Mouse (Mus musculus) hindbrain, embryonic 16.5 days (tissue): ENCODE data around the gene Tvp23a. TPM values are rescaled to one million over a fixed set of nuclear protein-coding genes. Genes with fewer than 3 reads are reported as not detected.
A peak's percentile ranks its signal among the peaks of the same experiment; 100 is the strongest.

ENCODE experiments used
- ATAC-seq: fragments of 200-750 bp; cut with Nextera tagmentation; 2 replicates; pipeline ENCODE4 v1.8.0; 2017; ENCODE audit warnings: moderate TSS enrichment, moderate library complexity
- H3K27ac ChIP-seq: fragments of 300-500 bp; sonication (generic); 2 replicates; pipeline ENCODE4 v1.5.1; 2014; ENCODE audit warnings: low read depth, mild to moderate bottlenecking, control low read depth, low read length, moderate library complexity
- H3K27me3 ChIP-seq: fragments of 300-500 bp; sonication (generic); replicated peaks from 2 replicates; pipeline ENCODE4 v1.6.1; 2014; ENCODE audit warnings: low read length; ENCODE audit not compliant: control insufficient read depth, insufficient read depth
- H3K36me3 ChIP-seq: fragments of 300-500 bp; sonication (generic); 2 replicates; pipeline ENCODE4 v1.6.1; 2014; ENCODE audit warnings: mild to moderate bottlenecking, low read length, moderate library complexity, mixed read lengths; ENCODE audit not compliant: control insufficient read depth, insufficient read depth
- H3K4me1 ChIP-seq: fragments of 300-500 bp; sonication (generic); 2 replicates; pipeline ENCODE4 v1.6.1; 2014; ENCODE audit warnings: low read depth, low read length; ENCODE audit not compliant: control insufficient read depth, insufficient read depth
- H3K4me2 ChIP-seq: fragments of 300-500 bp; sonication (generic); 2 replicates; pipeline ENCODE4 v1.6.1; 2014; ENCODE audit warnings: mild to moderate bottlenecking, low read length, control low read depth, moderate library complexity
- H3K4me3 ChIP-seq: fragments of 300-500 bp; sonication (generic); 2 replicates; pipeline ENCODE4 v1.5.1; 2014; ENCODE audit warnings: mild to moderate bottlenecking, low read length, control low read depth, moderate library complexity
- H3K9ac ChIP-seq: fragments of 300-500 bp; sonication (generic); 2 replicates; pipeline ENCODE4 v1.6.1; 2014; ENCODE audit warnings: low read depth, mild to moderate bottlenecking, control low read depth, low read length, moderate library complexity
- H3K9me3 ChIP-seq: fragments of 300-500 bp; sonication (generic); 2 replicates; pipeline ENCODE4 v1.6.1; 2014; ENCODE audit warnings: mild to moderate bottlenecking, low read length, moderate library complexity; ENCODE audit not compliant: control insufficient read depth
- WGBS: fragments of 180-500 bp; shearing (Covaris S2); extraction: QIAGEN DNeasy Blood & Tissue Kit; methylation state at CpG from one replicate; pipeline ENCODE4 v1.1.7; 2014; 5-methylcytosine and 5-hydroxymethylcytosine counted together
- polyA plus RNA-seq: library from polyadenylated mRNA; unstranded; fragments of >200 nt; fragmentation: Nextera tagmentation; extraction: Ambion mirVana; gene quantifications from 2 replicates; pipeline ENCODE4 v1.2.1, GENCODE M21; 2015

The Tvp23a gene
- polyA plus RNA-seq, 1 experiment from 2014 or later = 48.9 TPM

DNA sequence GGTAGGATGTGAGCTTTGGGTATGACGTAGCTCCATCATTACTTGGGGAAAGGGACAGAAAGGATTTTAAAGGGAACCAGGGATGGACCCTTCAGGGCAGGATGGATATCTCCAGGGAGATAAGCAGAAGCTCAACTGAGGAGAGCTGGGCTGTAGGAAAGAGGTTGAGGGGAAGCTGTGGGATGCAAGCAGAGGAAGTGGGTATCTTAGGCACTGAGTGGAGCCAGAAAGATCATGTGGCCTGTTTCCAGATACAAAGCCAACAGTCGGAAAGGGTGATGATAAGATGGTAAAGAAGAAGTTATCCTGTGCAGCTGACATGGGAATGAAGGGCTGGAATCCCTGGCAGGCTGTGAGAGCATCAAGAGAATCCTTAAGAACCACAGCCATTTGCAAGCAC is 14.0 kb upstream of the Tvp23a start:
- ATAC-seq = no peak
- Histone ChIP-seq H3K4me3 (no peak overlapping the region), H3K36me3 (no peaks in the 10 kb centered on the region), H3K4me2 (no peak overlapping the region), H3K27me3 (no peaks in the 10 kb centered on the region), H3K9me3 (no peaks in the 10 kb centered on the region), H3K9ac (no peak overlapping the region), H3K4me1 (no peaks in the 10 kb centered on the region), H3K27ac (no peak overlapping the region)
- 90% methylated on average over 2 of the region's 2 CpGs for WGBS

DNA sequence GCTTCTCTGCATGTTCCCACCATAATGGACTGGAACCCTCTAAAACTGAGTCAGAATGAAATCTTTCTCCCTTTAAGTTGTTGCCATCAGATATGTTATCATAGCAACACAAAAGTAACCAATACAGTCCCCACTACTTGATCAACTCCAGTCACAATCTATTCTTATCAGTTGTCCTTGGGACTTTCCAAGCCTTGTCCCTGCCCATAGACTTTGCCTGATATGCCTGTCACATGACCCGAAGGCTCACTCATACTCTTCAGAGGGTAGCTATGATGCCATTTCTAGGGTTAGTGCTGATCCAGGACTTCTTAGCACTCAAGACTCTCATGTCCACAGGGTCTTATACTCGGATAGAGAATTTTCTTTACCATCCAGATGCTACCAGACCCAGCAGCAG is 13.0 kb upstream of the Tvp23a start:
- Histone ChIP-seq H3K27me3 (no peaks in the 10 kb centered on the region), H3K9ac (no peak overlapping the region), H3K4me2 (no peak overlapping the region), H3K27ac (no peak overlapping the region), H3K36me3 (no peaks in the 10 kb centered on the region), H3K4me1 (no peaks in the 10 kb centered on the region), H3K9me3 (no peaks in the 10 kb centered on the region), H3K4me3 (no peak overlapping the region)
- 82% methylated on average over 2 of the region's 2 CpGs for WGBS
- no peak for ATAC-seq

DNA sequence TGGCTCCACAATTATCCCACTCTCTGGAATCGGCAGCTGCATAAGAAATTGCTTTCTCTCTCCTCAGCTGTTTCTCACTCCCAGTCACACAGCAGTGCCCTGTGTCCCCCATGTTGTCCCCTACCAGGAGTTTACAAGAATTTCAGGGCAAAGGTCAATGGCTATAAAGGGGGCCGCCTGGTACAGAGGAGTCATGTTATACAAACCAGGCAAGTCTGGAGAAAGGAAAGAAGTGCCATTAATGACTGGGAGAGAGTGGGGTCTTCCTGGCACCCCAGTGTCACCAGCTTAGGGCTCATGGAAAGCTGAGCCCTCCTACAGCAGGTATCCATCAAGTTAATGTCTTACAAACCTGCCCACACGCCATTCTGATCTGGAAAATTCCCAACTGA is 7.4 kb upstream of the Tvp23a start:
- 39% methylated on average over 3 of the region's 3 CpGs for WGBS
- H3K4me2 ChIP-seq = no peak overlapping the region
- H3K9ac ChIP-seq = no peak overlapping the region
- no peak overlapping the region for H3K27ac ChIP-seq
- H3K27me3 ChIP-seq = no peaks in the 10 kb centered on the region
- H3K9me3 ChIP-seq = no peaks in the 10 kb centered on the region
- no peak for ATAC-seq
- no peaks in the 10 kb centered on the region for H3K4me1 ChIP-seq
- H3K36me3 ChIP-seq = no peaks in the 10 kb centered on the region
- no peak overlapping the region for H3K4me3 ChIP-seq

DNA sequence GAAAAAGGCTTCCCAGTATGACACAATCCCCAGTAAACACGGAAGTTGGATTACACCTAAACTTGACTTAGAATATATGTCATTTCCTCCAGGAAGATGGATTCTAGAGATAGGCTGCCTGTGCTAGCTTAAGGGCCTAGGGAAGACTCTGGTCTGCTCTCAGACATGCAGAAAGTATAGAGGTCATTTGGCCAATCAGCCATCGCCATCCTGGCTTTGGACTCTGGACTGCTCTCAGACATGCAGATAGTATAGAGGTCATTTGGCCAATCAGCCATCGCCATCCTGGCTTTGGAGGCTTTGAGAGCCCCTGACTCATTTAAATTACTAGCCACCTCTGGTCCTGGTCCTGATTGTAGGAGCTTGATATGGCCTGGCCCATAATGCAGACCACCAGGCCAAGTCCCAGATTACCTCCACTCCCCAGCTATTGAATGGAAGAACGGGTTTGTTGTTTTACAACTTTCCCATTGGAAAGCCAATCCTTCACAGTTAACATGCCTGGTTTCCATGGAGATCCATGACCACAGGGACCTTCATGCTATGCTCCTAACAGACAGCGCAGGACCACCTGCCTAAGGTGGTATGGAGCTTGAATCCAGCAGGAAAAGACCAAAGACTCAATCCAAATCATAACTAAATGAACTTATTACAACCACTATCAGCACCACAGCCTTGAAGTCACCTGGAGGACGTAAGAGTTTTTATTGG is 6.9 kb upstream of the Tvp23a start:
- H3K36me3 ChIP-seq = no peaks in the 10 kb centered on the region
- H3K27me3 ChIP-seq = no peaks in the 10 kb centered on the region
- no peaks in the 10 kb centered on the region for H3K9me3 ChIP-seq
- no peak overlapping the region for H3K27ac ChIP-seq
- no peak overlapping the region for H3K4me3 ChIP-seq
- H3K4me1 ChIP-seq = no peaks in the 10 kb centered on the region
- WGBS = 79% methylated on average over 6 of the region's 6 CpGs
- ATAC-seq = no peak
- no peak overlapping the region for H3K9ac ChIP-seq
- H3K4me2 ChIP-seq = no peak overlapping the region

DNA sequence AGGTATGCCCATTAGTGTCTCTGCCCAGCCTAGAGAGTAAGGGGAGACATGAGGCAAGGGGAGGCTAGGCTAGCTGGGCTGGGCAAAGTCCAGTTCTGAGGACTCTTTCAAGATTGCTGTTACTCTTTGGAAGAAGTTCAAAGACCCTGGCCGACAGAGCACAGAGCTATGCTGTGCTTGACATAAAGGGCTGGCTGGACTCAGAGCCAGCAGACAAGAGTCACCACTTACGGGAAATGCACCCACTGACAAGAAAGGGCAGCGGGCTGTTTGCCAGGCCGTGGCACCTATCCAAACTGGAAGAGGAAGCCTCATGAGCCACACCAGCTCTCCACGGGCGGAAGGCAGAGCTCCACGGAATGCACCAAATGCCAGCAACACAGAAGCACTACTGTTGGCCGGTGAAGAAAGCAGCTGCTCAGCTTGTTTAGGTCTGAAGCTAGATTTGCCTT is 5.3 kb upstream of the Tvp23a start:
- ATAC-seq = peak; percentile 94
- 56% methylated on average over 8 of the region's 8 CpGs for WGBS
- Histone ChIP-seq H3K4me3 (no peak overlapping the region), H3K36me3 (no peaks in the 10 kb centered on the region), H3K27me3 (no peaks in the 10 kb centered on the region), H3K9me3 (no peaks in the 10 kb centered on the region), H3K4me1 (peaks cover 5% of the 10 kb centered on the region), H3K9ac (no peak overlapping the region), H3K4me2 (no peak overlapping the region), H3K27ac (no peak overlapping the region)

DNA sequence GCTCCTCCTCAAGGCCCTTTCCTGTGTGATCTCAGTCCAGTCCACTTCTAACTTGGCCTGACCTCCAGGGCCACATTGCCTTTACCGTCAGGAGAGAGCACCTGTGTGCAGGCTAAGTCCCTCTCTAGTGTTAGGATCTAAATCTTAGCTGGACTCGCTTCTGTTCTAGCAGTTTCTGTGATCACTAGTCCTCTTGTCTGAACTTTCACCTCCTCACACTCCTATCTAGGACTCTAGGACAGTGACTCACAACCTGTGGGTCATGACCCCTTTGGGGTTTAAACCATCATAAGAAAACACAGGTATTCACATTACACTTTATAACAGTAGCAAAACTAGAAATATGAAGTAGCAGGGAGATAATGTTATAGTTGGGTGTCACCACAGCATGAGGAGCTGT is 4.7 kb upstream of the Tvp23a start:
- Histone ChIP-seq H3K27ac (no peak overlapping the region), H3K9ac (no peak overlapping the region), H3K4me1 (peaks cover 5% of the 10 kb centered on the region), H3K9me3 (no peaks in the 10 kb centered on the region), H3K4me2 (no peak overlapping the region), H3K4me3 (no peak overlapping the region), H3K36me3 (no peaks in the 10 kb centered on the region), H3K27me3 (no peaks in the 10 kb centered on the region)
- ATAC-seq = no peak
- WGBS = 88% methylated on average over 2 of the region's 2 CpGs

DNA sequence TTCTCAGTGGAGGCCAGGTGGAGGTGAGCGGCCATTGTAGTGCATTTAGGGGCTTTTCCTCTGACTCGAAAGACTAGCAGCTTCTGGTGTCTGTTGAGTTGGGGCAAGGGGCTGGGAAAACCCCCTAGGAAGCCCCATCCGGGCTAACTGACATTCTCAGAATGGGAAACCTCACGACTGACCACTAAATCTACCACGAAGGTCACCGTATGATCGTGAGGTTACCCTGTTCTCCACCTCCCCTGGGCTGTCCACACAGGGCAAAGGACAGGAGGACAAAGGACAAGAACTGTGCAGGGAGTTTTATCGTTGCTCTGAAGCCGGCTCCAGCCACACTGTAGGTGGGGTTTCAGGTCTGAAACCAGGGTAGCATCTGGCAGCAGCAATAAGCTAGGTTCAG is 1.8 kb upstream of the Tvp23a start:
- Histone ChIP-seq H3K4me3 (no peak overlapping the region), H3K4me1 (peaks cover 19% of the 10 kb centered on the region), H3K36me3 (no peaks in the 10 kb centered on the region), H3K9me3 (no peaks in the 10 kb centered on the region), H3K4me2 (no peak overlapping the region), H3K27ac (no peak overlapping the region), H3K9ac (no peak overlapping the region), H3K27me3 (no peaks in the 10 kb centered on the region)
- WGBS = 87% methylated on average over 9 of the region's 9 CpGs
- no peak for ATAC-seq

DNA sequence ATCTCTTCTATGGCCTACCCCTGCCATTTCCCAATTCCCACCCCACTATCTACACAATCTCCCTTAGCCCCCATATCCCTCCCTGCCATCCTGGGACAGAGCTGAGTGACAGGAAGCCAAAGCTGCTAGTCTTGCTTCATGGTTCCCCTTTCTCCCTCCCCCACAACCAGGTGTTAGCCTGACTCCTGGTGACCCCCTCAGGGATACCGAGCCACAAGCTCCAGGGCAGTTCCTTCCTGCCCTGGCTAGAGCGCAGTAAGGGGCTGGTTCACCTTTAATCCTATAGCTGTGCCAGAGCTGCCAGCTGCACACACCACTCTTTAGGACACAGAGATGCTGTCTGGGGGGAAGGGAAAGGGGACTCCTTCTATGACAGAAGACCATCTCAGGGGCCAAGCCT is 619 bp upstream of the Tvp23a start:
- ATAC-seq = no peak
- WGBS = 75% methylated on average over 2 of the region's 2 CpGs

DNA sequence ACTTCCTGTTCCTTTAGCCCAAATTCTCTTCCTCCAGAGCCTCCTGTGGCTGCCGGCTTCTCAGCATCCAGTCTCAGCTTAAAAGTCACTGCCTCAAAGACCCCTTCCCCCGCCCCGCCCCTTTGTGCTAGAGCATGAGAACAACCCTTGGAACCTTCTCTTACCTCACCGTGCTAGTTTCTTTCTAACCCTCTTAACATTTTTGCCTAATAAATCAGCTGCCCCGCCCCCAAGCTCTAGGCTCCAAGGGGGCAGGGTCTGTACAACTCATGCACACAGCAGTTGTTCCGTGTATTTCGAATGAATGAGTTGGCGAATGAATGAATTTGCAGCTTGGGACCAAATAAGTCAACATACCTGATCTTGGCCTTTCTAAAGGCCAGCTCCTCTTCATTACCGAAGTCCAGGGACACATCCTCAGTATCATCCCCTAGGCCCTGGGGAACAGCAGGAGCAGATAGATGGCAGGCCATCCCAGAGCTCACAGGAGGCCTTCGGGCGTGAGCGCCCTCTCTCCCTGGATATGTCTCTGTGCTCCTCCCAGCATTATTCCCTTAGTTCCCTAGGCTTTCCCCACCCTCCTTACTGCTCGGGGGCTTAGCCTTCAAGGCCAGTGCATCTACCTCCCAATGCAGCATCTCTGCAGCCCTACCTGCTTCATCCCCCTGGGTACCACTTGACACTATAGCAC is 444 bp downstream of the Tvp23a start:
- H3K9me3 ChIP-seq = no peaks in the 10 kb centered on the region
- peak overlapping the region; percentile 87 for H3K9ac ChIP-seq
- H3K4me3 ChIP-seq = peak overlapping the region; percentile 67
- peak overlapping the region; percentile 83 for H3K4me2 ChIP-seq
- H3K27ac ChIP-seq = peak overlapping the region; percentile 82
- WGBS = 17% methylated on average over 13 of the region's 13 CpGs
- H3K36me3 ChIP-seq = no peaks in the 10 kb centered on the region
- peak; percentile 84 for ATAC-seq
- no peaks in the 10 kb centered on the region for H3K27me3 ChIP-seq
- peaks cover 28% of the 10 kb centered on the region for H3K4me1 ChIP-seq

More for the DNA sequence above, 619 bp upstream of the Tvp23a start:
- Histone ChIP-seq H3K4me2 (peak overlapping the region; percentile 83), H3K4me3 (peak overlapping the region; percentile 67), H3K36me3 (no peaks in the 10 kb centered on the region), H3K4me1 (peaks cover 23% of the 10 kb centered on the region), H3K27me3 (no peaks in the 10 kb centered on the region), H3K27ac (0 out of 2 replicates have a peak overlapping the region, but pooled peaks have one; percentile 6), H3K9ac (peak overlapping the region; percentile 87), H3K9me3 (no peaks in the 10 kb centered on the region)
